Mouse (Mus musculus) heart, adult 8-10 months (tissue): ENCODE results near the gene Tiam1. TPM values are rescaled to one million over a fixed set of nuclear protein-coding genes. Genes with fewer than 3 reads are reported as not detected.

ENCODE experiments used
- DNase-seq: peaks from one replicate; pipeline ENCODE4 v3.0.0; 2022; ENCODE audit warnings: low spot score
- total RNA-seq, 4 experiments: library from RNA; stranded (reverse); gene quantifications; 2 replicates each; pipeline ENCODE4 v1.2.4; 2022

Tiam1 gene
- total RNA-seq, 4 experiments from 2014 or later, result 4.7 to 7.3 (median 6.7) TPM

GRCm38 (mm10) chr16:90143416-90143759, 181 bp downstream of the Tiam1 start:
- DNase-seq, result no peak

- DNase-seq, result no peak
Measured at GRCm38 (mm10) chr16:90142574-90143415, 774 bp downstream of the Tiam1 start.

- no peak for DNase-seq
Measured at GRCm38 (mm10) chr16:90142247-90142573, 1.4 kb downstream of the Tiam1 start.

- DNase-seq, result no peak
Measured at GRCm38 (mm10) chr16:90141556-90141955, 2.0 kb downstream of the Tiam1 start.

- no peak for DNase-seq
Measured at GRCm38 (mm10) chr16:90140571-90140970, 3.0 kb downstream of the Tiam1 start.

GRCm38 (mm10) chr16:90139696-90140095, 3.9 kb downstream of the Tiam1 start:
- no peak for DNase-seq

- no peak for DNase-seq
Measured at GRCm38 (mm10) chr16:90138151-90138550, 5.4 kb downstream of the Tiam1 start.

GRCm38 (mm10) chr16:90137175-90137574, 6.4 kb downstream of the Tiam1 start:
- DNase-seq, result no peak

- no peak for DNase-seq
Measured at GRCm38 (mm10) chr16:90135580-90135979, 8.0 kb downstream of the Tiam1 start.

GRCm38 (mm10) chr16:90134351-90134750, 9.2 kb downstream of the Tiam1 start:
- no peak for DNase-seq

- DNase-seq, result no peak
Measured at GRCm38 (mm10) chr16:90132816-90133215, 10.8 kb downstream of the Tiam1 start.

- no peak for DNase-seq
Measured at GRCm38 (mm10) chr16:90132331-90132730, 11.2 kb downstream of the Tiam1 start.

- no peak for DNase-seq
Measured at GRCm38 (mm10) chr16:90128817-90129587, 14.6 kb downstream of the Tiam1 start.

- DNase-seq, result no peak
Measured at GRCm38 (mm10) chr16:90128361-90128760, 15.2 kb downstream of the Tiam1 start.

GRCm38 (mm10) chr16:90125318-90126314, 18.0 kb downstream of the Tiam1 start:
- DNase-seq, result no peak

GRCm38 (mm10) chr16:90123091-90123490, 20.5 kb downstream of the Tiam1 start:
- DNase-seq, result no peak

GRCm38 (mm10) chr16:90122439-90122838, 21.1 kb downstream of the Tiam1 start:
- DNase-seq, result no peak

- DNase-seq, result no peak
Measured at GRCm38 (mm10) chr16:90121799-90122198, 21.8 kb downstream of the Tiam1 start.

- no peak for DNase-seq
Measured at GRCm38 (mm10) chr16:90119969-90120368, 23.6 kb downstream of the Tiam1 start.

GRCm38 (mm10) chr16:90116637-90117182, 26.9 kb downstream of the Tiam1 start:
- no peak for DNase-seq

GRCm38 (mm10) chr16:90112577-90113155, 30.9 kb downstream of the Tiam1 start:
- DNase-seq, result peak; percentile 22
